Mouse (Mus musculus) cerebellum, postnatal 25 days (tissue): Measurements from ENCODE around the gene Mpst.
A peak's percentile ranks its signal among the peaks of the same experiment; 100 is the strongest.

ENCODE experiments used
- DNase-seq, 2 experiments: peaks; one replicate each; pipeline ENCODE4 v3.0.0; 2021; ENCODE audit warnings: mixed read lengths in 2 of 2

Mpst gene

GRCm38 (mm10) chr15:78406293-78406934 is at the start of gene Mpst:
TSS of gene Mpst (plus strand) at chr15:78406416.
- DNase-seq: peak; percentile 92 to 95

GRCm38 (mm10) chr15:78365916-78366315 is 40.3 kb upstream of the Mpst start:
- no peak for DNase-seq

- no peak for DNase-seq
These were observed 39.3 kb upstream of the Mpst start for GRCm38 (mm10) chr15:78366875-78367274.

- no peak for DNase-seq
These were observed 38.4 kb upstream of the Mpst start for GRCm38 (mm10) chr15:78367811-78368210.

- DNase-seq: peak; percentile 61 to 71
These were observed 37.3 kb upstream of the Mpst start for GRCm38 (mm10) chr15:78368926-78369346.

GRCm38 (mm10) chr15:78369641-78370040 is 36.6 kb upstream of the Mpst start:
- DNase-seq: no peak

- DNase-seq: no peak
These were observed 33.4 kb upstream of the Mpst start for GRCm38 (mm10) chr15:78372796-78373195.

- peak; percentile 63 to 78 for DNase-seq
These were observed 32.0 kb upstream of the Mpst start for GRCm38 (mm10) chr15:78374204-78374603.

GRCm38 (mm10) chr15:78377859-78378258 is 28.4 kb upstream of the Mpst start:
- no peak for DNase-seq

GRCm38 (mm10) chr15:78378556-78378955 is 27.7 kb upstream of the Mpst start:
- DNase-seq: no peak

GRCm38 (mm10) chr15:78380208-78380607 is 26.0 kb upstream of the Mpst start:
- no peak for DNase-seq

- no peak for DNase-seq
These were observed 25.5 kb upstream of the Mpst start for GRCm38 (mm10) chr15:78380741-78381140.

GRCm38 (mm10) chr15:78382115-78382514 is 24.1 kb upstream of the Mpst start:
- no peak for DNase-seq

- peak; percentile 28 to 30 for DNase-seq
These were observed 22.6 kb upstream of the Mpst start for GRCm38 (mm10) chr15:78383450-78384219.

GRCm38 (mm10) chr15:78384220-78385116 is 21.7 kb upstream of the Mpst start:
- no peak for DNase-seq

- no peak for DNase-seq
These were observed 20.7 kb upstream of the Mpst start for GRCm38 (mm10) chr15:78385564-78385963.

GRCm38 (mm10) chr15:78390855-78391254 is 15.4 kb upstream of the Mpst start:
- DNase-seq: no peak

- no peak for DNase-seq
These were observed 10.7 kb upstream of the Mpst start, which contains the start of gene Tex33 for GRCm38 (mm10) chr15:78395478-78395962. TSS of gene Tex33 (minus strand) at chr15:78395912.

GRCm38 (mm10) chr15:78401345-78401744 is 4.9 kb upstream of the Mpst start:
- DNase-seq: no peak

GRCm38 (mm10) chr15:78401921-78402320 is 4.3 kb upstream of the Mpst start:
- peak; percentile 65 to 78 for DNase-seq

- peak in 1 of 2 experiments; percentile 28 for DNase-seq
These were observed 3.8 kb upstream of the Mpst start for GRCm38 (mm10) chr15:78402423-78402822.

GRCm38 (mm10) chr15:78403301-78403741 is 2.9 kb upstream of the Mpst start:
- no peak for DNase-seq

GRCm38 (mm10) chr15:78403896-78404295 is 2.3 kb upstream of the Mpst start:
- DNase-seq: peak; percentile 30 to 55
